Mouse (Mus musculus): ENCODE measurements around the gene Hsph1.
A peak's percentile ranks its signal among the peaks of the same experiment; 100 is the strongest.

Gene Hsph1

GRCm38 (mm10) chr5:149636075-149636920 is at the start of gene Hsph1:
Gene Hsph1, minus strand, starts transcription at chr5:149636376.
- DNase-seq, result peak; percentile 90 to 96

GRCm38 (mm10) chr5:149680946-149681345 is 44.8 kb upstream of the Hsph1 start:
- no peak for DNase-seq

- DNase-seq, result no peak
Observed at GRCm38 (mm10) chr5:149679886-149680285, 43.7 kb upstream of the Hsph1 start.

- no peak for DNase-seq
Observed at GRCm38 (mm10) chr5:149679362-149679761, 43.2 kb upstream of the Hsph1 start.

GRCm38 (mm10) chr5:149678990-149679348 is 42.8 kb upstream of the Hsph1 start:
- DNase-seq, result peak; percentile 10 to 13

- peak; percentile 73 to 90 for DNase-seq
Observed at GRCm38 (mm10) chr5:149678100-149678989, 42.2 kb upstream of the Hsph1 start, which contains the start of gene B3glct. Gene B3glct, plus strand, starts transcription at chr5:149678230.

GRCm38 (mm10) chr5:149677196-149677595 is 41.0 kb upstream of the Hsph1 start:
- DNase-seq, result no peak

- DNase-seq, result no peak
Observed at GRCm38 (mm10) chr5:149663417-149663816, 27.2 kb upstream of the Hsph1 start.

- no peak for DNase-seq
Observed at GRCm38 (mm10) chr5:149662980-149663379, 26.8 kb upstream of the Hsph1 start.

- DNase-seq, result no peak
Observed at GRCm38 (mm10) chr5:149661428-149661827, 25.3 kb upstream of the Hsph1 start.

- no peak for DNase-seq
Observed at GRCm38 (mm10) chr5:149659414-149659780, 23.2 kb upstream of the Hsph1 start.

- no peak for DNase-seq
Observed at GRCm38 (mm10) chr5:149658741-149659413, 22.7 kb upstream of the Hsph1 start.

- no peak for DNase-seq
Observed at GRCm38 (mm10) chr5:149658022-149658421, 21.8 kb upstream of the Hsph1 start.

- DNase-seq, result no peak
Observed at GRCm38 (mm10) chr5:149655636-149656035, 19.5 kb upstream of the Hsph1 start.

GRCm38 (mm10) chr5:149650179-149650553 is 14.0 kb upstream of the Hsph1 start:
- no peak for DNase-seq

- no peak for DNase-seq
Observed at GRCm38 (mm10) chr5:149649499-149650178, 13.5 kb upstream of the Hsph1 start.

- no peak for DNase-seq
Observed at GRCm38 (mm10) chr5:149648895-149649406, 12.8 kb upstream of the Hsph1 start.

GRCm38 (mm10) chr5:149648196-149648595 is 12.0 kb upstream of the Hsph1 start:
- no peak for DNase-seq

- DNase-seq, result no peak
Observed at GRCm38 (mm10) chr5:149647367-149648115, 11.4 kb upstream of the Hsph1 start.

- no peak for DNase-seq
Observed at GRCm38 (mm10) chr5:149642783-149643509, 6.8 kb upstream of the Hsph1 start.

GRCm38 (mm10) chr5:149642366-149642765 is 6.2 kb upstream of the Hsph1 start:
- no peak for DNase-seq

Data from spleen, adult 18-20 months (tissue).